Mouse (Mus musculus) thymus, adult 18-20 months (tissue): ENCODE measurements around the gene Zfy1.
"Not testable (repeated sequence)": the region's sequence is repeated elsewhere in the genome, so short reads cannot be mapped to it uniquely, and the experiment has no call there.

Experiments
- DNase-seq, 2 experiments: peaks; one replicate each; pipeline ENCODE4 v3.0.0; 2022; ENCODE audit warnings: mixed read lengths in 2 of 2

Gene Zfy1

DNA sequence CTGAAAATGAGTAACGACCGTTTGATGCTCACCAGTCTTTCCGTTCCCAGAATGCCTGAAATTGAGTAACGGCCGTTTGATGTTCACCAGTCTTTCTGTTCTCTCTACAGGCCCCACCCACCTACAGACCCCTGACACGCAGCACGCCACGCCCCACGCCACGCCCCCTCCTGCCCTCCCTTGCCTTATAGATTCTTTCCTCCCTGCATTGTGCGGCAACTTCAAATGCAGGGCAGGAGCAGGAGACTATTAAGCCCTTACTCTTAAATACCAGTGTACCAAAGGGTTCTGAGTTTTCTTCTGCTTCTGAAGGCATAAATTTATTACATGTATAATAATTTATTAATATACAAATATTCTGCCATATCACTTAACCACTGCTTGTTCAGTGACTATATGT is at the start of gene Zfy1:
TSS of gene Zfy1 (minus strand) at position 101 of the 400 bp plus-strand sequence.
- not testable (repeated sequence) for DNase-seq

DNA sequence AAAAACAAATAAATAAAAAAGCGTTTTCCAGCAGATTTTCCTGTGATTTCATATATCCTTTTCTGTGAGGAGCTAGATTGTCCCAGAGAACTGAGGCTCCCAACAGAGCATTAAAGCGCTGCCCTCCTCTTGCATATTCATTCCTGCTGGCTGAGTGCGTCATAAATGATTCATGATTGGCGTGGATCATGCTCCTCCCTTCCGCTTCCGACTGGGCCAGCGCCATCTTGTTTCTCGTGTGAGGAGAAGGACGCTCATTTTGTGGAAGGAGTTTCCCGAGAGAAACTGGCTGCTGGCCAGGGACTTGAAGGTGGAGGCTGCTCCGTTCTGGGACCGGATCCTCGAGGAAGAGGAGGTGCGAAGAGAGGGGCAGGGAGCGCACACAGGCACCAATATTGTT is 21.2 kb upstream of the Zfy1 start, which contains the start of gene Uba1y:
TSS of gene Uba1y (plus strand) at position 254 of the 400 bp plus-strand sequence.
- DNase-seq = no peak

DNA sequence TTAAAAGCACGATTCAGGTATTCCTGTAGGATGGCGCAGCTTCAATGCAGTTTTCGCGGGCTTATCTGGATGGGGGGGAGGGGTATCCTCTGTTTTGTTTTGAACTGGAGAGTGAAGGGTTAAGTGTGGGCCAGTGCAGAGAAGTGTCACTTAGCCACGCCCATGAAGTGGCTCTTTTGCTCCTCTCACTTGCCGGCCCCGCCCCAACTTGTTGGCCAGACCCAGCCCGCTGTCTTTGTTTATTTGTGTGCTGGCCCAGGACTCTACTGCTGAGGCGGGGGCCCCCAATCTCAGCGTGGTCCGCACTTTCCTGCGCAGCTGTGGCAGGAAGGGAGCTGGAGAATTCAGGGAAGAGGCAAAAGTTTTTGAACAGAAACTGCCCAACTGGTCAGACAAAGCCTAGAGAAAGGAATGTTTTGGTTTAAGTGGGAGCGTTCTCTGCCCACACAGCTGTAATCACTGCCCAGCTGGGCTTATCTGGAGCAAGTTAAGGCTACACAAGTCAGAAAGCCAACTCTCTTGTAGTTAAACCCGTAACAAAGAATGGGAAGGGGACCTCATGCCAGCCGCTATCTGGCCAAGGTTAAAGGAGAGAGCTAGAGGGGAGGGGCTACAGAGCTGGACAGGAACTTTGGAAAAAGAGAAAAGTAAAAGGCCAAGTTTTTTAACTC is 11.9 kb upstream of the Zfy1 start:
- DNase-seq = no peak
